Mouse (Mus musculus): ENCODE measurements at regions not wholly inside any gene's neighbourhood (a gene's known extent, or its start where the extent isn't known, plus 50 kb on each side); places are given as distances from the start of the nearest gene placed in this dataset.

- H3K4me3 ChIP-seq: no peak overlapping the region
- 59% methylated on average over 2 of the region's 2 CpGs for WGBS
- H3K36me3 ChIP-seq (ENCODE audit: control insufficient read depth, insufficient read depth, low read length): peaks cover 2% of the 10 kb centered on the region; the same call in 1 of the 2 replicates
- no peaks in the 10 kb centered on the region for H3K27me3 ChIP-seq (ENCODE audit: control insufficient read depth, insufficient read depth, low read length)
- DNase-seq: no peak
- no peak for TF ChIP-seq CTCF (IDR thresholded peaks at IDR 0.05)
- no peak for TF ChIP-seq EP300 (IDR thresholded peaks at IDR 0.05; ENCODE audit: insufficient read depth, low read depth, low read length)
- TF ChIP-seq POLR2A (IDR thresholded peaks at IDR 0.05; ENCODE audit: insufficient read depth, low read depth, low read length): no peak
- no peaks in the 10 kb centered on the region for H3K79me2 ChIP-seq (replicated peaks; ENCODE audit: control insufficient read depth, insufficient read depth, low read length)
- H3K9ac ChIP-seq (ENCODE audit: low read depth, low read length): no peak overlapping the region
- no peak overlapping the region for H3K27ac ChIP-seq
- intact Hi-C loops (cut with DNase I): loop anchor here (10.0 kb wide), 1 partner anchor 830 kb away; no protein-coding TSS in a partner anchor
- H3K4me1 ChIP-seq (ENCODE audit: control insufficient read depth, insufficient read depth, low read length): peaks cover 1% of the 10 kb centered on the region; the same call in 1 of the 2 replicates
Measured at GRCm38 (mm10) chr13:79035276-79035675, 835.7 kb upstream of the Nr2f1 start.

DNA sequence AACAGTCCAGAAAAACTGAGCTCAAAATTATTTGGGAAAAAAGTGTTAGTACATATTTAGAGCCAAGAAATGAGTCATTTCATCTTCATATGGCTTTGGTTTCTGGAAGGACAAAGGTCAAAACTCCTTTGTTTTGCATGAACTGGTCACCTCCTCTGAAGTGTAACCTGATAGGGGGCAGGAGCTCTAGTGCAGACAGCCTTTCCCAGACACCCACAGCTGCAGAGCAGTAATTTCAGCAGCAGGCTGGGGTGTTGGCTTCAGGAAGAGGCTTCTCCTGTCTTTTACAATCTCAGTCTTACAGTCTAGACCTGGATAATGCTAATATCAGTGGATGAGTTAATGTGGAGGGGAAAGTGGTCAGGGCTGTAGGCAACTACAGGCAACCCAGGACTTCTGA, 830.4 kb upstream of the Nr2f1 start:
- intact Hi-C loops (cut with DNase I): loop anchor here (2.0 to 10.0 kb wide), 2 partner anchors 825 to 1047 kb away; no protein-coding TSS in a partner anchor
- H3K36me3 ChIP-seq (ENCODE audit: control insufficient read depth, insufficient read depth, low read length): no peaks in the 10 kb centered on the region
- H3K4me1 ChIP-seq (ENCODE audit: control insufficient read depth, insufficient read depth, low read length): peaks cover 1% of the 10 kb centered on the region; the same call in 1 of the 2 replicates
- no peak overlapping the region for H3K4me3 ChIP-seq
- no peaks in the 10 kb centered on the region for H3K27me3 ChIP-seq (ENCODE audit: control insufficient read depth, insufficient read depth, low read length)
- no peak for DNase-seq
- no peak for TF ChIP-seq POLR2A (IDR thresholded peaks at IDR 0.05; ENCODE audit: insufficient read depth, low read depth, low read length)
- no peak for TF ChIP-seq CTCF (IDR thresholded peaks at IDR 0.05)
- no peak for TF ChIP-seq EP300 (IDR thresholded peaks at IDR 0.05; ENCODE audit: insufficient read depth, low read depth, low read length)
- H3K9ac ChIP-seq (ENCODE audit: low read depth, low read length): no peak overlapping the region
- H3K79me2 ChIP-seq (replicated peaks; ENCODE audit: control insufficient read depth, insufficient read depth, low read length): no peaks in the 10 kb centered on the region
- H3K27ac ChIP-seq: no peak overlapping the region

DNA sequence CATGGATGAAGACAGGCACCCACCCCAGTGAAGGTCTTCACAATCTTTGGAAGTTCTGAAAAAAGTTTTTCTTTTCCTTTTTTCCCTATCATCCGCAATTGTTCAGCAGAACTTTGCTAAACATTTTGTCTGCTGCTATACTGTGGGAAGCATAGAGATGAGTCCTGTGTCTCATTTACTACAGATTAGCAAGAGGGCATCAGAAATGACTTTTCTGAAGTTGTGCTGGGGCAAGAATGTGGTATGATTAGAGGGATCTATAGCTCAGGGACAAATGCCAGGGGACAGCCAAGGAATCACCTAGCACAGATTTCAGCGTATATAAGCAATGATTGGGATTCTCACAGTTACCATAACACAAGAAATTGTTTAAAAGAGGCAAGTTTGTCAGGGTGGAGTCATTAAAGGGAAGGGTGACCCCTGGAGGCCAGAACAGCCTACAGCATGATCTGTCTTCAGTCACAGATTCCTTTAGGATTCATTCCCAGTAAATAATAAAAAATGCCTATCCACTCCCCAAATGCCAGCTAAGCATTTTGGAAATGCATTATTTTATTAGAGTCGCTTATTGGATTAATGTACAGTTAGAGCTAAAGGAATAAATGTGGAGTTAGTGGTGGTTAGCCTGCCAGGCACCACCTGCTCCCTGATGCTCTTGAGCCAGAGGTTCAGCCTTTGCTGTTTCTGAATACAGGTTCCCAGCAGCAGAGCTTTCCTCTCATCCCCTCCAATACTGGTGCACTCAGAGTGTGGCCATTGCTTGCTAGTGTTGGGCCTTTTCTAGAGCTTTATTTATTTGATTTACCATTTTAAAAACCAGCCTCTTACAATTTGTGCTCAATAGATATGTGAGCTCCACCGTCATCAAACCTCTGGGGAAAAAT, 828.6 kb upstream of the Nr2f1 start:
- no peak overlapping the region for H3K4me3 ChIP-seq
- intact Hi-C loops (cut with DNase I): loop anchor here (2.0 kb wide), 1 partner anchor 1045 kb away; no protein-coding TSS in a partner anchor
- no peaks in the 10 kb centered on the region for H3K36me3 ChIP-seq (ENCODE audit: control insufficient read depth, insufficient read depth, low read length)
- no peak for TF ChIP-seq POLR2A (IDR thresholded peaks at IDR 0.05; ENCODE audit: insufficient read depth, low read depth, low read length)
- TF ChIP-seq CTCF (IDR thresholded peaks at IDR 0.05): peak; percentile 74
- peaks cover 1% of the 10 kb centered on the region; the same call in 1 of the 2 replicates for H3K4me1 ChIP-seq (ENCODE audit: control insufficient read depth, insufficient read depth, low read length)
- no peaks in the 10 kb centered on the region for H3K27me3 ChIP-seq (ENCODE audit: control insufficient read depth, insufficient read depth, low read length)
- 47% methylated on average over 4 of the region's 4 CpGs for WGBS
- no peak overlapping the region for H3K9ac ChIP-seq (ENCODE audit: low read depth, low read length)
- no peak overlapping the region for H3K27ac ChIP-seq
- DNase-seq: peak in 1 of 2 experiments; percentile 22
- no peaks in the 10 kb centered on the region for H3K79me2 ChIP-seq (replicated peaks; ENCODE audit: control insufficient read depth, insufficient read depth, low read length)

DNA sequence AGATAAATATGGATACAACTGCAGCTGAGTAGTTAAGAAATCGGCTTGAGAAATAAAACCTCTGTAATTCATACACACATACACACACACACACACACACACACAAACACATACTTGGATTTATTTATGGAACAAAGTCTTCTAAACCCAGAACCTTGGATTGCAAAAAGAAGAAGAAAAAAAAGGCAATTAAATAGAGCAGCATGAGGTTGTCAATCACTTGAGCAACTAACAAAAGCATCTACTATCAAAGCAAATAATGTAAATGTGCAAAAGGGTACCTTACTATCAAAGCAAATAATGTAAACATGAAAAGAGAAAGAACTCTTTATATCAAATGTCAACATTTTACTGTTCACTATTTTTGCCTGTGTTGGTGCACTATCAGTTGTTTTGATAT, 826.1 kb upstream of the Nr2f1 start:
- no peak overlapping the region for H3K9ac ChIP-seq (ENCODE audit: low read depth, low read length)
- no peak overlapping the region for H3K27ac ChIP-seq
- TF ChIP-seq CTCF (IDR thresholded peaks at IDR 0.05) (no peak), EP300 (IDR thresholded peaks at IDR 0.05; ENCODE audit: insufficient read depth, low read depth, low read length) (no peak), POLR2A (IDR thresholded peaks at IDR 0.05; ENCODE audit: insufficient read depth, low read depth, low read length) (no peak)
- H3K4me3 ChIP-seq: no peak overlapping the region
- H3K4me1 ChIP-seq (ENCODE audit: control insufficient read depth, insufficient read depth, low read length): peaks cover 1% of the 10 kb centered on the region; the same call in 1 of the 2 replicates
- no peaks in the 10 kb centered on the region for H3K79me2 ChIP-seq (replicated peaks; ENCODE audit: control insufficient read depth, insufficient read depth, low read length)
- no peaks in the 10 kb centered on the region for H3K36me3 ChIP-seq (ENCODE audit: control insufficient read depth, insufficient read depth, low read length)
- intact Hi-C loops (cut with DNase I): no loop called here
- 62% methylated on average over 1 of the region's 1 CpGs for WGBS
- H3K27me3 ChIP-seq (ENCODE audit: control insufficient read depth, insufficient read depth, low read length): no peaks in the 10 kb centered on the region
- no peak for DNase-seq

- WGBS: 72% methylated on average over 2 of the region's 2 CpGs
- H3K79me2 ChIP-seq (replicated peaks; ENCODE audit: control insufficient read depth, insufficient read depth, low read length): no peaks in the 10 kb centered on the region
- H3K4me3 ChIP-seq: no peak overlapping the region
- no peak overlapping the region for H3K27ac ChIP-seq
- H3K36me3 ChIP-seq (ENCODE audit: control insufficient read depth, insufficient read depth, low read length): no peaks in the 10 kb centered on the region
- TF ChIP-seq POLR2A (IDR thresholded peaks at IDR 0.05; ENCODE audit: insufficient read depth, low read depth, low read length): no peak
- TF ChIP-seq CTCF (IDR thresholded peaks at IDR 0.05): no peak
- no peak for TF ChIP-seq EP300 (IDR thresholded peaks at IDR 0.05; ENCODE audit: insufficient read depth, low read depth, low read length)
- no peaks in the 10 kb centered on the region for H3K4me1 ChIP-seq (ENCODE audit: control insufficient read depth, insufficient read depth, low read length)
- no peak for DNase-seq
- intact Hi-C loops (cut with DNase I): no loop called here
- no peak overlapping the region for H3K9ac ChIP-seq (ENCODE audit: low read depth, low read length)
- H3K27me3 ChIP-seq (ENCODE audit: control insufficient read depth, insufficient read depth, low read length): no peaks in the 10 kb centered on the region
Measured at GRCm38 (mm10) chr13:79018051-79018450, 818.5 kb upstream of the Nr2f1 start.

DNA sequence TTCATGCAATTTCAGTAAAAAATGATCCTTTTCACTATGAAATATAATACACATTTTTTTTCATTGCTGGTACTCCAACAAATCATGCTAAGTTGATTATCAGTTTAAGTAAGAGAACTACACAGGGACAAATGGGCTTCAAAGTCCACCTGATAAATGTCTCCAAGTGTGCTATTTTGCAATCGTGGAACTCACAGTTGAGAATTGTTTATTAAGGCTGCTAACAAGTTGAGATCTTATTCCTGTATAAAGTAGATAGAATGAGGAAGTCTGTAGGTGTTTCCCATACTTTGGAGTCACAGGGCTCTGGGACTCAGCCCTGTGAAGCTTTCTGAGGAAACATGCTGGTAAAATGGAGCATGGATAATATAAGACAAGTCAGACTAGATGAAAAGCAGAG, 803.8 kb upstream of the Nr2f1 start:
- H3K4me3 ChIP-seq: no peak overlapping the region
- no peak for TF ChIP-seq POLR2A (IDR thresholded peaks at IDR 0.05; ENCODE audit: insufficient read depth, low read depth, low read length)
- no peak for TF ChIP-seq CTCF (IDR thresholded peaks at IDR 0.05)
- TF ChIP-seq EP300 (IDR thresholded peaks at IDR 0.05; ENCODE audit: insufficient read depth, low read depth, low read length): no peak
- H3K27me3 ChIP-seq (ENCODE audit: control insufficient read depth, insufficient read depth, low read length): no peaks in the 10 kb centered on the region
- intact Hi-C loops (cut with DNase I): no loop called here
- H3K36me3 ChIP-seq (ENCODE audit: control insufficient read depth, insufficient read depth, low read length): no peaks in the 10 kb centered on the region
- DNase-seq: no peak
- 44% methylated on average over 1 of the region's 1 CpGs for WGBS
- H3K4me1 ChIP-seq (ENCODE audit: control insufficient read depth, insufficient read depth, low read length): no peaks in the 10 kb centered on the region
- no peaks in the 10 kb centered on the region for H3K79me2 ChIP-seq (replicated peaks; ENCODE audit: control insufficient read depth, insufficient read depth, low read length)
- H3K27ac ChIP-seq: no peak overlapping the region
- no peak overlapping the region for H3K9ac ChIP-seq (ENCODE audit: low read depth, low read length)

All from heart, adult 2 months (tissue).